Mouse (Mus musculus) left cerebral cortex, adult 2 months (tissue): ENCODE measurements around the gene Dcp1a. TPM values are rescaled to one million over a fixed set of nuclear protein-coding genes. Genes with fewer than 3 reads are reported as not detected.
"Not testable (repeated sequence)": the region's sequence is repeated elsewhere in the genome, so short reads cannot be mapped to it uniquely, and the experiment has no call there.

Source experiments
- DNase-seq, 2 experiments: peaks; one replicate each; pipeline ENCODE4 v3.0.0; 2021 to 2022; ENCODE audit warnings: low spot score in 2 of 2, mixed read lengths in 1 of 2; ENCODE audit errors: extremely low spot score in 1 of 2
- H3K27ac ChIP-seq: fragments of 200-600 bp; 2 replicates; pipeline ENCODE4 v1.8.1; 2022
- H3K4me3 ChIP-seq: fragments of 200-600 bp; 2 replicates; pipeline ENCODE4 v1.8.1; 2022
- CTCF ChIP-seq: fragments of 200-600 bp; IDR thresholded peaks from 2 replicates; pipeline ENCODE4 v1.8.1; 2022; ENCODE audit warnings: antibody characterized with exemption, mild to moderate bottlenecking, moderate library complexity
- intact Hi-C: fragments of 180-260 bp; cut with DNase I; formaldehyde crosslinking; loops from one replicate; pipeline ENCODE4 v1.15.1; 2025
- total RNA-seq, 2 experiments: library from RNA; stranded (reverse); gene quantifications; 2 replicates each; pipeline ENCODE4 v1.2.3; 2021

Gene Dcp1a
- total RNA-seq, 2 experiments from 2014 or later = 21.4 to 24.3 TPM

DNA sequence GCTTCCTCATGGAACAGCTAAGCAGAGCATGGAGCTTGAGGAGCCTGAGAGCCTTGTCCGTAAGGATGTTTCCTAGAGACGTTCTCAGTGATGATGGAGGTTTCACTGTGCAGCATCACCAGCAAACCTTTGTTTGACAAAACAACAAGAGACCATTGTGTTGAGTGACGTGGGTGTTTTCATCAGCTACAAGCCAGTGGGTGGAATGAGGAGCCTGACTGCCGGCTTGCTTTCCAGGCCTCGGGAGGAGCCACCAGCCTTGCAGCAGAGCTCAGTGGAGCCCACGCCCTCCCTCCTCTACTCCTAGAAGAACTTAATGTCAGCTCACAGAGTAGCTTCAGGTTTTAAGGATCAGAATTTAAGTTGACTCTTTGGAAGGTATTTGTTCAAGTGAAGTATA, 44.0 kb downstream of the Dcp1a start:
- H3K27ac ChIP-seq = peak overlapping the region; percentile 69
- intact Hi-C loops = no loop called here

DNA sequence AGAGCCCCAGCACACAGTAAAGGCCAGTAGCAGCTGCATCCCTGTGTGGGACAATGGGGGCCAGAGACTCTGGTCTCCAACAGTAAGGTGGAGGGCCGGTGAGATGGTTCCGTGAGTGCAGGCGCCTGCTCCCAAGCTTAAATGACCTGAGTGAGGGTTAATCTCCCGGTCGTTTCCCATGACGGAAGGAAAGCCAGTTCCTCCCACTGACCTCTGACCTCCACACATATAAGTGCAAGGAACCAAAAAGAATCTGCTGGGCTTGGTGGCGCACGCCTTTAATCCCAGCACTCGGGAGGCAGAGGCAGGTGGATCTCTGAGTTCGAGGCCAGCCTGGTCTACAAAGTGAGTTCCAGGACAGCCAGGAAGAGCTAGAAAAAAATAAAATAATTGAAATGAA, 49.1 kb downstream of the Dcp1a start:
- no peak for DNase-seq
- Histone ChIP-seq H3K4me3 (no peak overlapping the region), H3K27ac (no peak overlapping the region)
- no peak for TF ChIP-seq CTCF
- intact Hi-C loops = no loop called here

More for the DNA sequence above, 44.0 kb downstream of the Dcp1a start:
- TF ChIP-seq CTCF = no peak
- peak; percentile 41 to 45 for DNase-seq
- no peak overlapping the region for H3K4me3 ChIP-seq

- no peak for TF ChIP-seq CTCF
- Histone ChIP-seq H3K4me3 (no peak overlapping the region), H3K27ac (no peak overlapping the region)
- intact Hi-C loops = no loop called here
- DNase-seq = no peak
Observed at GRCm38 (mm10) chr14:30528961-30529360, 49.6 kb downstream of the Dcp1a start.

- Histone ChIP-seq H3K4me3 (no peak overlapping the region), H3K27ac (no peak overlapping the region)
- TF ChIP-seq CTCF = no peak
- DNase-seq = no peak
- intact Hi-C loops = no loop called here
Observed at GRCm38 (mm10) chr14:30529454-30529853, 50.1 kb downstream of the Dcp1a start.

- Histone ChIP-seq H3K4me3 (no peak overlapping the region), H3K27ac (no peak overlapping the region)
- TF ChIP-seq CTCF = no peak
- intact Hi-C loops = no loop called here
- no peak for DNase-seq
Observed at GRCm38 (mm10) chr14:30530726-30531269, 51.5 kb downstream of the Dcp1a start.

GRCm38 (mm10) chr14:30531431-30531830, 52.1 kb downstream of the Dcp1a start:
- H3K27ac ChIP-seq = no peak overlapping the region
- DNase-seq = no peak
- intact Hi-C loops = no loop called here
- H3K4me3 ChIP-seq = no peak overlapping the region
- TF ChIP-seq CTCF = no peak

DNA sequence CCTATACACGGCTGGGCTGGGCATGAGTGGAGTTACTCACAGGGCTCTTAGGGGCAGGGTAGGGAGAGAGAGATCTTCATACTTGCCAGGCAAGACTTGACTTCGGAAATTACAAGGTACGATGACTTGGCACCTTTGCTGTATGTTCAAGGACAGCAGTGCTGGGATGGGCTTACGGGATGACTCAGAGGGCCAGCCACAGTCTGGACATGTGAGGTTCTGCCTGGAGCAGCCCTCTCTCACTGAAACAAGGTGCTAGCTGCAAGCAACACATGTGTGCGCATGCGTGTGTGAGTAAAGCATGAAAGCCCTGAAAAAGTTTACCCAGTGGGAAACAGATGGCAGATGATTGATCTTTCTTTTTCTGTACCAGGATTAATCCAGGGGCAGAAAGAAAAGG, 52.6 kb downstream of the Dcp1a start:
- Histone ChIP-seq H3K27ac (no peak overlapping the region), H3K4me3 (no peak overlapping the region)
- intact Hi-C loops = no loop called here
- no peak for TF ChIP-seq CTCF
- DNase-seq = no peak

GRCm38 (mm10) chr14:30533780-30534450, 54.6 kb downstream of the Dcp1a start:
- DNase-seq = no peak
- no peak overlapping the region for H3K4me3 ChIP-seq
- TF ChIP-seq CTCF = no peak
- intact Hi-C loops = no loop called here
- H3K27ac ChIP-seq = no peak overlapping the region

DNA sequence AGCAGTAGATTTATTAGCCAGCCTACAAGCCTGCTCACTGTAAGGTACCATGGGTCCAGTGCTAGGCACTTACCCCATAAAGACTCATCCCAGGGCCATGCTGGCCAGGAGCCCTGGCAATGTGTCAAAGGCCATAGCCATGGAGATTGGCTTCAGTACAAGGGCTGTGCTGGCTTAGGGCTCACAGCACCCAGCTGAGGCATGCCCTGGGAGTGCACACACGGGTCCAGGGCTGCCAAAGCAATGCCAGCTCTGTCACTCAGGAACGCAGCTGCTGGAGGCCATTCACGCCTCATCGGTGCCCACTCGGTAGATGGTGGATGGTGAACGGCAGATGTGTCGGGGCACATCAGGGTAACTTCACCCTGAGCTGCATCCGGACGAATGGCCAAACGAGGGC, 62.2 kb downstream of the Dcp1a start:
- no peak overlapping the region for H3K27ac ChIP-seq
- no peak overlapping the region for H3K4me3 ChIP-seq
- intact Hi-C loops = no loop called here
- TF ChIP-seq CTCF = no peak
- peak; percentile 42 to 59 for DNase-seq

- intact Hi-C loops, H3K4me3 ChIP-seq, DNase-seq: not testable (repeated sequence)
Observed at GRCm38 (mm10) chr14:30543331-30543730, 64.0 kb downstream of the Dcp1a start.

DNA sequence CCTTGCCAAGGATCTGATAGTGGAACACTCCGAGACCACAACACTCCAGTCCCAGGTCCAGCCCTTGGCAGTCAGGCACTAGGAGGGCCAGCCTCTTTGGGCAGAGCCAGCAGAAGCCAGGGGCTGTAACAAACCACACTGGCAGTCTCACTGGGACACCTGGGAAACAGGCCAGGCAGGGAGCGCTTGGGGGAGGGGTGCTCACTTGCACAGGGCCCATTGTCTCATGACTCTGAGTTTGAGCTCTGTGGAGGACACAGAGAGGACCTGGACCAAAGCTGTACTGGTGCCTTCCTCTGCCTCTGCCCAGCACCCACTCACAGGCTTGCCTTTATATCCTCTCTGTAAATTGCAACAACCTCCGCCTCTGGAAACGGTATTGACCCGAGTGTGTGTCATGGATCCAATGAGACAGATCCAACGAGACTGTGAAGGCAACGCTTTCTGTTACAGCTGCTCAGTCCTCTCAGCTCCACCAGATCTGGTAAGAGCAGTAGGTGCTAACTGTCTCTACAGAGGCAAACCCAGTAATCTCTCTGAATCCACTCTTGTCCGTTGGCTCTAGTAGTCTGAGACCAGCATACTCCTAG, 68.9 kb downstream of the Dcp1a start, which contains the start of gene Tkt:
TSS of gene Tkt (plus strand) at position 229 of the 590 bp plus-strand sequence.
- intact Hi-C loops = loop anchor here (2.0 kb wide), 1 partner anchor 25 kb away; no protein-coding TSS in a partner anchor
- Histone ChIP-seq H3K4me3 (peak within 1 kb of the TSS; percentile 80), H3K27ac (peak within 1 kb of the TSS; percentile 95)
- peak; percentile 44 to 71 for DNase-seq
- no peak for TF ChIP-seq CTCF

More at GRCm38 (mm10) chr14:30543331-30543730, 64.0 kb downstream of the Dcp1a start:
- H3K27ac ChIP-seq = not testable (repeated sequence)

DNA sequence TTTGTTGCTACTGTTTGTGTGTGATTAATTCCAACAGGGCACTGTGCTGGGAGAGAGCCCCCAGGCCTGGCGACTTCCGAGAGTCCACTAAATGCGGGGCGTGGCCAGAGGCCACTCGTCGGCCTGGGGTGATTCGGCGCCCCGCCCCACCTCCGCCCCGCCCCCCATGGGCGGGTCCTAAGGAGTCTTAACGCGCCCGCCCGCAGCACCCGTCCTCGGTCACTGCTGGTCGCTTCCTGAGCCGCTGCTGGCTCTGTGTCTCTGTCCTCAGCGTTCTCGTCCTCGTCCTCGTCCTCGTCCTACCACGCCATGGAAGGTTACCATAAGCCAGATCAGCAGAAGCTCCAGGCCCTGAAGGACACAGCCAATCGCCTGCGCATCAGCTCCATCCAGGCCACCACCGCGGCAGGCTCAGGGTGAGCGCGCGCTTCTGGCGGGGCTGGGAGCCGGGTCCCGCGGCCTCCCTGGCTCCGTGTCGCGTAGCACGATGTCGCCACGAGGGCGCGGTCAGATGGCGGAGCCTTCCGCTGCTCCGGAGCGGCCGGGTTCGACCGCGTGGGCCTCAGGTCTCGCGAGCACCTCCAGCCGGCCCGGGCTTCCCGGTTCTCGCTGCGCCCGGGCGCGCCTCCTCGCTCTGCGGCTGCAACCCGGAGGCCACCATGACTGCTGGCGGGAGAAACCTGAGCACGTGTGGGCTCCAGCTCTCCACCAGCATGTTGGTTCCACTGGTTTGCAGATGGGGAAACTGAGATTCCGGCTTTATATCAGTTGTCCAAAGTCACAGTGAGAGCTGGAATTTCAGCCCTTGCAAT, 69.8 kb downstream of the Dcp1a start:
- DNase-seq = peak; percentile 91 to 94
- H3K4me3 ChIP-seq = peak overlapping the region; percentile 80
- intact Hi-C loops = loop anchor here (2.0 kb wide), 1 partner anchor 24 kb away; no protein-coding TSS in a partner anchor
- H3K27ac ChIP-seq = peak overlapping the region; percentile 95
- TF ChIP-seq CTCF = no peak; the same call in 1 of the 2 replicates
